Mouse (Mus musculus) neural tube, embryonic 11.5 days (tissue): ENCODE data around the gene Chmp1a. TPM values are rescaled to one million over a fixed set of nuclear protein-coding genes. Genes with fewer than 3 reads are reported as not detected.
"Not testable (repeated sequence)": the region's sequence is repeated elsewhere in the genome, so short reads cannot be mapped to it uniquely, and the experiment has no call there.

Experiments
- ATAC-seq: fragments of 200-750 bp; cut with Nextera tagmentation; 2 replicates; pipeline ENCODE4 v1.8.0; 2017; ENCODE audit warnings: moderate number of reproducible peaks, mild to moderate bottlenecking, moderate TSS enrichment, moderate library complexity; ENCODE audit not compliant: insufficient read depth, low FRiP score, low TSS enrichment
- DNase-seq: peaks from one replicate; pipeline ENCODE4 v3.0.0-alpha.2; 2015; ENCODE audit warnings: low spot score
- H3K27ac ChIP-seq: fragments of 300-500 bp; sonication (generic); 2 replicates; pipeline ENCODE4 v1.5.1; 2014; ENCODE audit warnings: low read depth, mild to moderate bottlenecking, low read length
- H3K27me3 ChIP-seq: fragments of 300-500 bp; sonication (generic); 2 replicates; pipeline ENCODE4 v1.6.1; 2014; ENCODE audit warnings: mild to moderate bottlenecking, low read length, mixed read lengths; ENCODE audit not compliant: control insufficient read depth, insufficient read depth
- H3K36me3 ChIP-seq: fragments of 300-500 bp; sonication (generic); 2 replicates; pipeline ENCODE4 v1.6.1; 2014; ENCODE audit warnings: mild to moderate bottlenecking, low read length, moderate library complexity, mixed read lengths; ENCODE audit not compliant: control insufficient read depth, insufficient read depth
- H3K4me1 ChIP-seq: fragments of 300-500 bp; sonication (generic); 2 replicates; pipeline ENCODE4 v1.6.1; 2014; ENCODE audit warnings: low read length, mixed read lengths; ENCODE audit not compliant: control insufficient read depth, insufficient read depth
- H3K4me2 ChIP-seq: fragments of 300-500 bp; sonication (generic); 2 replicates; pipeline ENCODE4 v1.6.1; 2014; ENCODE audit warnings: low read depth, mild to moderate bottlenecking, moderate library complexity
- H3K4me3 ChIP-seq: fragments of 300-500 bp; sonication (generic); 2 replicates; pipeline ENCODE4 v1.5.1; 2014; ENCODE audit warnings: low read depth, low read length
- H3K9ac ChIP-seq: fragments of 300-500 bp; sonication (generic); 2 replicates; pipeline ENCODE4 v1.6.1; 2014; ENCODE audit warnings: mild to moderate bottlenecking, low read length
- H3K9me3 ChIP-seq: fragments of 300-500 bp; sonication (generic); 2 replicates; pipeline ENCODE4 v1.6.1; 2016; ENCODE audit warnings: low read length; ENCODE audit not compliant: control insufficient read depth
- WGBS: fragments of 180-500 bp; shearing (Covaris S2); extraction: QIAGEN DNeasy Blood & Tissue Kit; methylation state at CpG from one replicate; pipeline ENCODE4 v1.1.7; 2014; 5-methylcytosine and 5-hydroxymethylcytosine counted together
- polyA plus RNA-seq: library from polyadenylated mRNA; unstranded; fragments of >200 nt; fragmentation: Nextera tagmentation; extraction: Ambion mirVana; gene quantifications from 2 replicates; pipeline ENCODE4 v1.2.1, GENCODE M21; 2014

Chmp1a gene
- polyA plus RNA-seq, 1 experiment from 2014 or later: 110 TPM

GRCm38 (mm10) chr8:123234918-123235519 is 22.5 kb upstream of the Chmp1a start:
- WGBS: 37% methylated on average over 13 of the region's 13 CpGs
- peak overlapping the region; percentile 39 for H3K4me3 ChIP-seq
- H3K27ac ChIP-seq: no peak overlapping the region
- no peak overlapping the region for H3K9ac ChIP-seq
- no peaks in the 10 kb centered on the region for H3K36me3 ChIP-seq
- peaks cover 9% of the 10 kb centered on the region; the same call in 1 of the 2 replicates for H3K4me1 ChIP-seq
- H3K27me3 ChIP-seq: peaks cover 14% of the 10 kb centered on the region
- ATAC-seq (no peak), DNase-seq (no peak)
- no peaks in the 10 kb centered on the region for H3K9me3 ChIP-seq
- peak overlapping the region; percentile 75 for H3K4me2 ChIP-seq

- ATAC-seq: no peak
- Histone ChIP-seq H3K4me2 (no peak overlapping the region), H3K4me3 (no peak overlapping the region), H3K9me3 (no peaks in the 10 kb centered on the region), H3K27ac (no peak overlapping the region), H3K36me3 (peaks cover 3% of the 10 kb centered on the region; the same call in 1 of the 2 replicates), H3K27me3 (peaks cover 14% of the 10 kb centered on the region), H3K9ac (no peak overlapping the region), H3K4me1 (peaks cover 9% of the 10 kb centered on the region; the same call in 1 of the 2 replicates)
- WGBS: 80% methylated on average over 11 of the region's 11 CpGs
- no peak for DNase-seq
These were observed 21.2 kb upstream of the Chmp1a start for GRCm38 (mm10) chr8:123233760-123234159.

DNA sequence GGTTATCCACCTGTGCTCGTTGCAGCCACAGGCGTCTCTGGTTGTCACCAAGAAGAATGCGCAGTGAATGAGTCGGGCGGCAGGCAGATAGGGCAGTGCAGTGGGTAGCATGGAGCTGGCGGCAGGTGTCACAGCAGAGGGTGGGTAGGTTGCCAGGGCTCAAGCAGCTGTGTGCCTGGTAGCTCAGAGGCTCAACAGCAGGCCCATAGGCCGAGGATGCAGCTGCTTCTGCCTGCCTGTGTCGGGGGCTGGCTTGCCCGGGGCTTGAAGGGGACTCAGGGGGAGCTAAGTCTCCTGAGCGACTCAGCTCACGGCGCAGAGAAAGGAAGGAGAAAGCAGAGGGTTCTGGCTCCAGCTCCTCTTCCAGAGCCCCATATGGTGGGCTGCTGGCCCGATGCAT is 20.7 kb upstream of the Chmp1a start:
- Histone ChIP-seq H3K4me3 (no peak overlapping the region), H3K36me3 (peaks cover 3% of the 10 kb centered on the region; the same call in 1 of the 2 replicates), H3K4me1 (peaks cover 9% of the 10 kb centered on the region; the same call in 1 of the 2 replicates), H3K9me3 (no peaks in the 10 kb centered on the region), H3K27ac (no peak overlapping the region), H3K27me3 (peaks cover 14% of the 10 kb centered on the region), H3K4me2 (no peak overlapping the region), H3K9ac (no peak overlapping the region)
- 57% methylated on average over 13 of the region's 13 CpGs for WGBS
- ATAC-seq: no peak
- no peak for DNase-seq

DNA sequence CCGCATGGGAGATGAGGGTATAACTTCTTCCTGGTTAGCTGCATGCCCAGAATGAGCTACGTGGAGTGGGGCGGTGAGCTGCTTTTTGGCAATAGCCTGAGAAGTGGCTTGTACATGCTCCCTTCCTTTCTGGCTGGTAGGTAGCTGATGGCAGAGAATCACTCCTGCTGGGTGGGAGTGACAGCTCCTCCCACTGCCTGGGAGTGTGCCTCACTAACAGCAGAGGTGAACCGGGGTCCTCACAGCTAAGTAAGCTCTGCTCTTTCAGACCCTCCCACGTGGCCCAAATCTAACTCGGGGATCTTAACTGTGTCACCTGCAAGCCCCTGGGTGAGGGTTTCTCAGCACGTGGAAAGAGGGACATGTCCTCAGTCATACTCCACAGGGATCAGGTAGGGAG is 20.0 kb upstream of the Chmp1a start:
- peaks cover 14% of the 10 kb centered on the region for H3K27me3 ChIP-seq
- 21% methylated on average over 7 of the region's 7 CpGs for WGBS
- H3K4me3 ChIP-seq: no peak overlapping the region
- H3K9me3 ChIP-seq: no peaks in the 10 kb centered on the region
- H3K36me3 ChIP-seq: peaks cover 3% of the 10 kb centered on the region; the same call in 1 of the 2 replicates
- peak overlapping the region; percentile 18; the same call in 1 of the 2 replicates for H3K9ac ChIP-seq
- ATAC-seq (no peak), DNase-seq (no peak)
- no peak overlapping the region for H3K27ac ChIP-seq
- peaks cover 9% of the 10 kb centered on the region; the same call in 1 of the 2 replicates for H3K4me1 ChIP-seq
- no peak overlapping the region for H3K4me2 ChIP-seq

GRCm38 (mm10) chr8:123231742-123232141 is 19.2 kb upstream of the Chmp1a start:
- ATAC-seq (no peak), DNase-seq (no peak)
- no peak overlapping the region for H3K4me2 ChIP-seq
- H3K27me3 ChIP-seq: peaks cover 14% of the 10 kb centered on the region
- WGBS: 43% methylated on average over 5 of the region's 5 CpGs
- H3K9me3 ChIP-seq: no peaks in the 10 kb centered on the region
- peaks cover 9% of the 10 kb centered on the region; the same call in 1 of the 2 replicates for H3K4me1 ChIP-seq
- no peak overlapping the region for H3K4me3 ChIP-seq
- H3K36me3 ChIP-seq: peaks cover 5% of the 10 kb centered on the region; the same call in 1 of the 2 replicates
- H3K27ac ChIP-seq: no peak overlapping the region
- no peak overlapping the region for H3K9ac ChIP-seq

DNA sequence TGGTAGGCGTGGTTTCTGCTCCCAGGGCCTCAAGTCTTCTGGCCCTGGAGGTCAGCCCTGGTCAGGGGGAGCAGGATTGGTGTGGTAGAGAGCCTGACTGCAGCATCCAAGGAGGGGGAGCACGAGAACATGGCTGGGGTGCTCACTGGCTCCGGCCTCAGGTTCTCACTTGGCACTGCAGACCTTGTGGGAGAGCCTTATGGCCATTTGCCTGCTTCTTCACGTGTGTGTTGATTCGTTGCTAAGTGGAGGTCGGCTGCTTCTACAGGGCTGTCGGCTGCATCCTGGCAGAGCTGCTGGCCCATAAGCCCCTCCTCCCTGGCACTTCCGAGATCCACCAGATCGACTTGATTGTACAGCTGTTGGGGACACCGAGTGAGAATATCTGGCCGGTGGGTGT is 17.8 kb upstream of the Chmp1a start:
- not testable (repeated sequence) for DNase-seq

DNA sequence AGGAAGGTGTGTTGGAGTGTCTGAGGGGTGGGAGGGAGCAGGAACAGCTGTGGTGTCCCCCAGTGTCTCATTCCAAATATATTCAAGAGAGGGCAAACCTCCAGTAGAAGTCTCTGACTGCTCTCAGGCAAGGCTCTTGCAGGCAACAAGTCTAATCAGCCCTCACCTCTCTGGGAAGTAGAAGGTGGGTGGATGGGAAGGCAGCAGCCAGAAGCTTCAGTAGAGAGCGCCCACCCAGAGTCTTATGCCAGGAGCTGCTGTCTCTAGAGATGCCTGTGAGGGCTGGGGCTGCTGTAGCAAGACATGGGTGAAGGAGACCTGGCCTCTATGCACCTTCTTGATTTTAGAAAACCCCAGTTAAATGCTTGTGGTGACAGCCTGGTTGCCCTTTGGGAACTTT is 15.9 kb upstream of the Chmp1a start:
- 93% methylated on average over 1 of the region's 1 CpGs for WGBS
- H3K9ac ChIP-seq: no peak overlapping the region
- no peak overlapping the region for H3K4me2 ChIP-seq
- H3K27ac ChIP-seq: no peak overlapping the region
- no peak overlapping the region for H3K4me3 ChIP-seq
- peaks cover 5% of the 10 kb centered on the region; the same call in 1 of the 2 replicates for H3K36me3 ChIP-seq
- DNase-seq: no peak
- H3K4me1 ChIP-seq: peaks cover 3% of the 10 kb centered on the region; the same call in 1 of the 2 replicates
- no peaks in the 10 kb centered on the region for H3K9me3 ChIP-seq
- no peak for ATAC-seq
- H3K27me3 ChIP-seq: no peaks in the 10 kb centered on the region

More for the DNA sequence above, 17.8 kb upstream of the Chmp1a start:
- not testable (repeated sequence) for H3K36me3 ChIP-seq, H3K4me1 ChIP-seq, H3K27me3 ChIP-seq, H3K4me2 ChIP-seq, H3K27ac ChIP-seq, H3K4me3 ChIP-seq, H3K9ac ChIP-seq, ATAC-seq, H3K9me3 ChIP-seq
- 81% methylated on average over 9 of the region's 11 CpGs for WGBS

- H3K27ac ChIP-seq: peak within 1 kb of the TSS; percentile 67
- DNase-seq (peak; percentile 93), ATAC-seq (peak; percentile 69)
- H3K9me3 ChIP-seq: no peaks in the 10 kb centered on the region
- peak within 1 kb of the TSS; percentile 75 for H3K9ac ChIP-seq
- peaks cover 5% of the 10 kb centered on the region; the same call in 1 of the 2 replicates for H3K36me3 ChIP-seq
- H3K4me3 ChIP-seq: peak within 1 kb of the TSS; percentile 88
- 4% methylated on average over 59 of the region's 59 CpGs for WGBS
- H3K4me1 ChIP-seq: peaks cover 3% of the 10 kb centered on the region; the same call in 1 of the 2 replicates
- no peaks in the 10 kb centered on the region for H3K27me3 ChIP-seq
- peak within 1 kb of the TSS; percentile 54 for H3K4me2 ChIP-seq
These were observed 12.0 kb upstream of the Chmp1a start, which contains the start of gene Cdk10 for GRCm38 (mm10) chr8:123224278-123225266. Gene Cdk10 (plus strand): TSS chr8:123224842.
